Mouse (Mus musculus) forebrain, embryonic 12.5 days (tissue): Measurements from ENCODE around the gene Gm36245. TPM values are rescaled to one million over a fixed set of nuclear protein-coding genes. Genes with fewer than 3 reads are reported as not detected.

Source experiments
- ATAC-seq: fragments of 200-750 bp; cut with Nextera tagmentation; 2 replicates; pipeline ENCODE4 v1.8.0; 2017; ENCODE audit warnings: moderate TSS enrichment; ENCODE audit not compliant: low FRiP score
- H3K27ac ChIP-seq: fragments of 300-500 bp; sonication (generic); 2 replicates; pipeline ENCODE4 v1.5.1; 2016; ENCODE audit warnings: mild to moderate bottlenecking
- H3K27me3 ChIP-seq: fragments of 300-500 bp; sonication (generic); 2 replicates; pipeline ENCODE4 v1.6.1; 2016; ENCODE audit warnings: mild to moderate bottlenecking
- H3K36me3 ChIP-seq: fragments of 300-500 bp; sonication (generic); replicated peaks from 2 replicates; pipeline ENCODE4 v1.6.1; 2016; ENCODE audit warnings: mild to moderate bottlenecking
- H3K4me1 ChIP-seq: fragments of 300-500 bp; sonication (generic); 2 replicates; pipeline ENCODE4 v1.6.1; 2016
- H3K4me2 ChIP-seq: fragments of 300-500 bp; sonication (generic); 2 replicates; pipeline ENCODE4 v1.6.1; 2016; ENCODE audit warnings: mild to moderate bottlenecking, moderate library complexity
- H3K4me3 ChIP-seq: fragments of 300-500 bp; sonication (generic); replicated peaks from 2 replicates; pipeline ENCODE4 v1.5.1; 2016; ENCODE audit warnings: mild to moderate bottlenecking
- H3K9ac ChIP-seq: fragments of 300-500 bp; sonication (generic); 2 replicates; pipeline ENCODE4 v1.6.1; 2016; ENCODE audit warnings: mild to moderate bottlenecking
- H3K9me3 ChIP-seq: fragments of 300-500 bp; sonication (generic); 2 replicates; pipeline ENCODE4 v1.6.1; 2016
- WGBS: fragments of 180-500 bp; shearing (Covaris S2); methylation state at CpG from one replicate; pipeline ENCODE4 v1.1.7; 2016; 5-methylcytosine and 5-hydroxymethylcytosine counted together
- polyA plus RNA-seq: library from polyadenylated mRNA; unstranded; fragments of >200 nt; fragmentation: Nextera tagmentation; extraction: Ambion mirVana; gene quantifications from 2 replicates; pipeline ENCODE4 v1.2.1, GENCODE M21; 2016

The Gm36245 gene
- polyA plus RNA-seq = not detected in 2 replicates

DNA sequence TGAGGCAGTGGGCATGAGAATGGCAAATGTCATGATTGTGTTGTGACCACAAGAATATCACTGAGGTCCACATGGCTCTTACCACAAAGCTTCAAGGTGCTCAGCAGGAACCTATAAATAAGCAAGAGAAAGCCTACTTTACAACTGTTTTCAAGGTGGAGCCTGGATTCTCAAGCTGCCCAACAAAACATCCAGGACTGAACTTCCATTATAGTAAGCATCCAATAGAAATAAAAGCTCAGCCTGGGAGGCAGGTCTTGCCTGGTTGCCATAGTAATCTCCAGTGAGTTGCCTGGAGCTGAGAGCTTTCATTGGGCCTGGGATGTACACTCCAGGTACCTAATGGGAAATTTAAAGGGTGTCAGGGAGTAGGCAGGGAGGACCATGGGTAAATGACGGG lies at the start of gene Gm36245:
Gene Gm36245, plus strand, starts transcription at position 301 of the 400 bp plus-strand sequence.
- Histone ChIP-seq H3K4me3 (no peak within 1 kb of the TSS), H3K27ac (no peak within 1 kb of the TSS), H3K27me3 (no peaks in the 10 kb centered on the region), H3K9ac (no peak within 1 kb of the TSS), H3K4me1 (no peaks in the 10 kb centered on the region), H3K4me2 (no peak within 1 kb of the TSS), H3K36me3 (no peaks in the 10 kb centered on the region), H3K9me3 (no peaks in the 10 kb centered on the region)
- WGBS = 86% methylated on average over 1 of the region's 1 CpGs
- ATAC-seq = no peak

DNA sequence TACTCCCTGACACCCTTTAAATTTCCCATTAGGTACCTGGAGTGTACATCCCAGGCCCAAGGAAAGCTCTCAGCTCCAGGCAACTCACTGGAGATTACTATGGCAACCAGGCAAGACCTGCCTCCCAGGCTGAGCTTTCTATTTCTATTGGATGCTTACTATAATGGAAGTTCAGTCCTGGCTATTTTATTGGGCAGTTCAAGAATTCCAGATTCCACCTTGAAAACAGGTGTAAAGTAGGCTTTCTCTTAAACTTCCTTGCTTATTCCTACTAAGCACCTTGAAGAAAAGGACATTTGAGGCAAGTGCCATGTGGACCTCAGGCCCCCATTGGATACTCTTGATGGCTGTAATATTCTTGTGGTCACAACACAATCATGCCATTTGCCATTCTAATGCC lies 37.3 kb upstream of the Gm36245 start, which contains the start of gene 1700025B11Rik:
Gene 1700025B11Rik, minus strand, starts transcription at position 101 of the 400 bp plus-strand sequence.
- no peaks in the 10 kb centered on the region for H3K36me3 ChIP-seq
- H3K27ac ChIP-seq = no peak within 1 kb of the TSS
- no peak within 1 kb of the TSS for H3K4me2 ChIP-seq
- H3K9me3 ChIP-seq = no peaks in the 10 kb centered on the region
- H3K9ac ChIP-seq = no peak within 1 kb of the TSS
- no peak within 1 kb of the TSS for H3K4me3 ChIP-seq
- no peak for ATAC-seq
- no peaks in the 10 kb centered on the region for H3K4me1 ChIP-seq
- no peaks in the 10 kb centered on the region for H3K27me3 ChIP-seq

DNA sequence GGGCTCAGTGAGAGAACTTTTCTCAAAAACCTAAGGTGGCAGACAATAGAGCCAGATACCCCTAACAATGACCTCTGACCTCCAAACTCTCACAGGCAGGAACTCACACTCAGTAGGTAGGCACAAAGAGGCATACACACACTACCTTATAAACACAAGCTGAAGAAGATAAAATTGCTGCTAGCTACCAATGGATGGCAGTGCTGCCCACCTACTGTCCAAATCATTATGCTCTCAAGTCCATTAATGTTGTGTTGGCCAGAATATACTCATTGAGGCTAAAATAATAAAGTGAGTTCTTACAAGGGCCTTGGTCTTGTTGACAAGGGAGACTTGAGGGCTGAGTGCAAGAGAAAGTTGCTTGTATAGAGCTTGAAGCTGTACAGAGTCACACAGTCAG lies 35.8 kb upstream of the Gm36245 start:
- H3K27ac ChIP-seq = no peak overlapping the region
- no peaks in the 10 kb centered on the region for H3K36me3 ChIP-seq
- H3K4me1 ChIP-seq = no peaks in the 10 kb centered on the region
- H3K4me3 ChIP-seq = no peak overlapping the region
- no peak overlapping the region for H3K9ac ChIP-seq
- no peaks in the 10 kb centered on the region for H3K27me3 ChIP-seq
- no peaks in the 10 kb centered on the region for H3K9me3 ChIP-seq
- ATAC-seq = no peak
- no peak overlapping the region for H3K4me2 ChIP-seq

DNA sequence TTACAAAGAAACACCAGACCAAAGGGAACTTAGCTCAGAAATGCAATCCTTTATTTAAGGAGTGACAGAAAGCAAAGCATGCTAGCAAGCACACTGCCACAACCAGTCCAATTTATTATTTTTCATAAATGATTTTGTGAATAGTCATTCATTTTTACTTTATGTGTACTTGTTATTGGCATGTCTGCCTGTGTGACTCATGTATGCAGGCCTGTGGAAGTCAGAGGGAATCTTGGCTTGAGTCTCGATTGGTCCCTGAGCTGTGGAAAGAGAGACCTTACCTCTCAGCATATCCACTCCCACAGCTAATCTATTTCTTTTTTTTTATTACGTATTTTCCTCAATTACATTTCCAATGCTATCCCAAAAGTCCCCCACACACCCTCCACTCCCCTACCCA lies 20.3 kb upstream of the Gm36245 start:
- no peaks in the 10 kb centered on the region for H3K27me3 ChIP-seq
- no peak overlapping the region for H3K4me2 ChIP-seq
- no peak overlapping the region for H3K27ac ChIP-seq
- no peak overlapping the region for H3K9ac ChIP-seq
- H3K4me3 ChIP-seq = no peak overlapping the region
- H3K36me3 ChIP-seq = no peaks in the 10 kb centered on the region
- no peaks in the 10 kb centered on the region for H3K9me3 ChIP-seq
- whole genome bisulfite sequencing = 80% methylated on average over 2 of the region's 2 CpGs
- ATAC-seq = no peak
- H3K4me1 ChIP-seq = no peaks in the 10 kb centered on the region; the same call in 1 of the 2 replicates

DNA sequence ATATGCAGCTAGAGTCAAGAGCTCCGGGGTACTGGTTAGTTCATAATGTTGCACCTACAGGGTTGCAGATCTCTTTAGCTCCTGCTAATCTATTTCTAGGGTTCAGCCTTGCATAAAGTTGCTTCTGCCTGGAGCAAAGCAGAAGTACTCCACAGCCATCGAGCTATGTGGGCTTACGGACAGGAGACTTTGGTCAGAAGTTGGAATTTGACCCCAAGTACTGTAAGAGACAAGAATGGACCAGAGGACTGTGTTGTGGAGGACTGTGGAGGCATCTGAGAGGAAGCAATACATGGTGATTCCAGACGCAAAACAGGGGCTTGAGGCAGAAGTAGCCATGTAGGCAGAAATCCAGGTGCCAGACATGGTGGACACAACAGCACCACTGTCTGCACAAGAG lies 19.7 kb upstream of the Gm36245 start:
- H3K4me1 ChIP-seq = no peaks in the 10 kb centered on the region; the same call in 1 of the 2 replicates
- H3K9ac ChIP-seq = no peak overlapping the region
- ATAC-seq = no peak
- H3K4me3 ChIP-seq = no peak overlapping the region
- H3K27ac ChIP-seq = no peak overlapping the region
- no peaks in the 10 kb centered on the region for H3K27me3 ChIP-seq
- H3K9me3 ChIP-seq = no peaks in the 10 kb centered on the region
- WGBS = 89% methylated on average over 4 of the region's 4 CpGs
- no peak overlapping the region for H3K4me2 ChIP-seq
- no peaks in the 10 kb centered on the region for H3K36me3 ChIP-seq

DNA sequence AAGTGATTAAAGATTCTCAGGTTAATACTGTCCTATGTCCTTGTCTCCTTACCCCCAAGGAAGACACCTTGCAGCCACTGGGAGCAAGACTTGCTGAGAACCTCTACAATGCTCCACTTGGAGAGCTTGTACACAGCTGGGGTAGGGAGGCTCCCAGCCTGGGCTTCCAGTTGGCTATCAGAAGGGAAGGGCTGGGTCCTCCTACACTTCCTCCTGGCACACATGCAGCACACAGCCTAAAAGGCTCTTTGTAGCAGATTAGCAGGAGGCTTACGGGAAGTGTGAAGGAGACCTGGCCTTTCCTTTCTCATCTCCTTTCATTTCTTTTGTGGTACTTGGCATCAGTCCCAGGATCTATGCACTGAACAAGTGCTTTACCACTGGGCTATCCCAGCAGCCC lies 17.4 kb upstream of the Gm36245 start:
- no peak for ATAC-seq
- Histone ChIP-seq H3K9me3 (no peaks in the 10 kb centered on the region), H3K4me3 (no peak overlapping the region), H3K27ac (no peak overlapping the region), H3K4me2 (no peak overlapping the region), H3K27me3 (no peaks in the 10 kb centered on the region), H3K9ac (no peak overlapping the region), H3K36me3 (no peaks in the 10 kb centered on the region), H3K4me1 (no peaks in the 10 kb centered on the region; the same call in 1 of the 2 replicates)
- WGBS = 41% methylated on average over 1 of the region's 1 CpGs

DNA sequence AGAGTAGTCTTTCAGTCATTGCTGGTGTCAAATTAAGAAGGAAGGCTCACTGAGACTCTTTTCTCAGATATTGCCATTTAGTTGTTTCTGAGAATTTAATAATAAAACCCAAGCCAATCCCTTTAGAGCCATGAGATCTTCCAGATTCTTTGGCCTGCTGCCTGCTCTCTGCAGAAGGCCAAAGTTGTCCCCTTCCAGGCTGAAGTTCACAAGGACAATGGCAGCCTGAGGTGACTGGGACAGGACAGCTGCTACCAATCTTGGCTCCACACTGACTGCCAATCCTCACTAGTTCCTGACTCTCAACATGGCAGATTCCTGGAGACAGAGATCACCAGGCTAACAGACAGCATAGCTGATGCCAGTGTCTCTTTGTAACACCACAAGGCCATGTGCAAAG lies 12.0 kb upstream of the Gm36245 start:
- no peaks in the 10 kb centered on the region for H3K36me3 ChIP-seq
- H3K9ac ChIP-seq = no peak overlapping the region
- H3K27ac ChIP-seq = no peak overlapping the region
- H3K9me3 ChIP-seq = no peaks in the 10 kb centered on the region
- no peaks in the 10 kb centered on the region for H3K4me1 ChIP-seq
- ATAC-seq = no peak
- H3K4me2 ChIP-seq = no peak overlapping the region
- no peaks in the 10 kb centered on the region for H3K27me3 ChIP-seq
- H3K4me3 ChIP-seq = no peak overlapping the region

DNA sequence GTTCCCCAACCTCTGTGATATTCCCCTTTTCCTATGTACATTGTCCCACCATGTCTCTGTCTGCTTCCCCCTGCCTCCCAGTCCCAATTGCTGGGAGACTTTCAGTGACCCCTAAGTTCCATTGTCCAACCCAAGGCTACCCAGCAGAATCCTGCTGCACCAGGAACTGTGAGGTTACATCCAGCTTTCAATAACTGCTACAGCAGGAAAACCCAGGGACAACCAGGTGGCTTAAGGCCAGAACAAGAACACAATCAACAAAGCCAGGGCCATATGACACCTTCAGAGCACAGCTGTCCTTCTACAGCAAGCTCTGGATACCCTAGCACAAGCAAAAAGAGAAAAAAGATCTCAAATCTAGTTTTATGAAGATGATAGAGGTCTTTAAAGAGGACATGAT lies 10.1 kb upstream of the Gm36245 start:
- H3K4me1 ChIP-seq = no peaks in the 10 kb centered on the region
- ATAC-seq = no peak
- H3K9me3 ChIP-seq = no peaks in the 10 kb centered on the region
- no peak overlapping the region for H3K9ac ChIP-seq
- H3K4me2 ChIP-seq = no peak overlapping the region
- no peak overlapping the region for H3K27ac ChIP-seq
- H3K4me3 ChIP-seq = no peak overlapping the region
- no peaks in the 10 kb centered on the region for H3K27me3 ChIP-seq
- no peaks in the 10 kb centered on the region for H3K36me3 ChIP-seq

DNA sequence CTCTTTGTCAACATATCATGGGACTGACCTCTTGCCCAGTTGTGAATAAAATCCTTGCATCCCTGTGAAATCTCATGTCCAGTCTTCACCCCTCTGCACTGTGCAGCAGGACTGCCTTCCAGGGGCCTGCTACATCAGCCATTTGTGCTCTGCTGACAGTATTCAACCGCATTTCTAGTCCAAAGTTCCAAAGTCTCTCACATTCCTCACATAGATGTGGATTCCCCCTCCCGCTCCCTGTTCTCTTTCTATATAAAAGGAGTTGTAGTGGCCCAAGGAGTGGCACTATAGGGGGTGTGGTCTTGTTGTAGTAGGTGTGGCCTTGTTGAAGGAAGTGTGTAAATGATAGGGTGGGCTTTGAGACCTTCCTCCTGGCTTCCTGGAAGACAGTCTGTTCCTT lies 8.2 kb upstream of the Gm36245 start:
- Histone ChIP-seq H3K27ac (no peak overlapping the region), H3K27me3 (no peaks in the 10 kb centered on the region), H3K36me3 (no peaks in the 10 kb centered on the region), H3K9me3 (no peaks in the 10 kb centered on the region), H3K4me2 (no peak overlapping the region), H3K4me3 (no peak overlapping the region), H3K4me1 (no peaks in the 10 kb centered on the region), H3K9ac (no peak overlapping the region)
- no peak for ATAC-seq
- 70% methylated on average over 2 of the region's 2 CpGs for WGBS

DNA sequence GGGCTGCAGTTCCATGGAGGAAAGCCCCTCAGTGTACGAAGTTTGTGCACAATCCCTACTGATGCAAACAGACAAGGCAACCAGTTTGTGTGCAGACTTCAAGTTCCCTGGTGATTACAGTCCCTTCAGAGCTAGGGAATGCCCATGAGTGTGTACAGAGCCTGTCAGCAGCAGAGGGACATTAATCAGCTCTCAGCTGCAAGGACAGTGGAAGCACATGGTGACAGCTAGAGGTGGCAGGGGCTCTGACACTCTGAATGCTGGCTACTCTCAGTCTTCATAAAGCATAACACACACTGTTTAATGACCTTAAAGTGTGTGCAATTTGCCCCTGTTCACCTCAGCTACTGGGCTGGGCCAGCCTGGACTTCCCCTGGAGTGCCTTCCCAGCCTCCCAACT lies 5.5 kb upstream of the Gm36245 start:
- Histone ChIP-seq H3K9ac (no peak overlapping the region), H3K27ac (no peak overlapping the region), H3K27me3 (no peaks in the 10 kb centered on the region), H3K9me3 (no peaks in the 10 kb centered on the region), H3K4me2 (no peak overlapping the region), H3K36me3 (no peaks in the 10 kb centered on the region), H3K4me3 (no peak overlapping the region), H3K4me1 (no peaks in the 10 kb centered on the region)
- no peak for ATAC-seq
- 88% methylated on average over 1 of the region's 1 CpGs for WGBS

DNA sequence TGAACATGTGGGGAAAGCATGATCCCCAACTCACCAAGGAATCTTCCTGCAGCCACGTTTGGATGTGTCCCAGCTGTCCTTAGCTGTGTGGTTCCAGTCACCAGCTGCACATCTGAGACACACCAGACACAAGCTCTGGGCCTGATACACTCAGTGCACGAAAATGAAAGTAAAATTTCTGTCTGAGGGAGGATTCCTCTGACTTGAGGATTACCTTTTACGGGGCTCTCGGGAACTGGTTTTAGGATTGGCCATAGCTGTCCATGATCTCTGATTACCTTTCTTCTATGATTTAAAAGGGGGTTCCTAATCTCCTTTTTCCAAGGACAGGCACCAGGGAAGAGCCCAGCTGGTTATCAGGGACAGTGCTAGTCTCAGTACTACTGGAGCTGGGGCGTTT lies 3.1 kb upstream of the Gm36245 start, which contains the start of gene Apol10b:
Gene Apol10b, minus strand, starts transcription at position 165 of the 400 bp plus-strand sequence.
- Histone ChIP-seq H3K4me1 (no peaks in the 10 kb centered on the region), H3K9ac (no peak within 1 kb of the TSS), H3K9me3 (no peaks in the 10 kb centered on the region), H3K27me3 (no peaks in the 10 kb centered on the region), H3K4me3 (no peak within 1 kb of the TSS), H3K27ac (no peak within 1 kb of the TSS), H3K4me2 (no peak within 1 kb of the TSS), H3K36me3 (no peaks in the 10 kb centered on the region)
- ATAC-seq = no peak
- 67% methylated on average over 5 of the region's 5 CpGs for WGBS

DNA sequence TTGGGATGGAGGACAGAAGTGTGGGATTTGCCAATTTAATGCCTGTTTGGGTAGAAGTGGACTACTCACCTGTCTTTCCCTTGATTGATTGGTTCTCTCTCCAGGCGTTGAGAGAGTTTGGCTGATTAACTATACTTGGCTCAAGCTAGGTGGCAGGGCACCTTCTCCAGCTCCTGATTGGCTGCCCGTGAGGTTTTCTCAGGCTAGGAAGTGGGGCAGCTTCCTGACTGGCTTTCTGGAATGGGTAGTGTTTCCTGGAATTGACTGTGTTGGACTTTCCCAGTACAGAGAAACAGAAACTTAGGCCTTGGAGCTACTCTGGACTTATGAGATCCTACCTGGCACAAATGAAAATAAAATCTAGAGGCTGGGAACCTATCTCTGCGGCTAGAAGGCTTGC lies 629 bp upstream of the Gm36245 start:
- no peak for ATAC-seq
- Histone ChIP-seq H3K4me1 (no peaks in the 10 kb centered on the region), H3K27ac (no peak overlapping the region), H3K9ac (no peak overlapping the region), H3K4me2 (no peak overlapping the region), H3K4me3 (no peak overlapping the region), H3K36me3 (no peaks in the 10 kb centered on the region), H3K9me3 (no peaks in the 10 kb centered on the region), H3K27me3 (no peaks in the 10 kb centered on the region)
- 86% methylated on average over 3 of the region's 3 CpGs for WGBS

DNA sequence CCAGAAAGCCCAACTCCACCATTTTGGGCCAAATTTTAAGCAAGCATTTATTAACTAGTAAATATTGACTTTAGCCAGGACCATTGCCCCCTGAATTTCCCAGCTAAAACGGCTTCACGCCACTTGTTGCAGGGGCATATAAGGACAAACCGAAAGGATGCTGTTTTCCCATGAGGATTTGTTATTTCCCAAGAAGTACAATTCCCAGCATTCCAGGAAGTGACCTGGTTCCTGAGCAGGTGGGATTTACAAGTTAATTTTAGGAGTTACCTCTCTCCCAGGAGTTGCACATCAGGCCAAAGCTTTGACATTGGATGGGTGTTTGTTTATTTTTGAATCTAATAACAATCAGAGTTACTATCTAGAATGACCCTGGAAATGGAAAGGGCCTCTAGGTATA lies 7.0 kb downstream of the Gm36245 start:
- no peak for ATAC-seq

DNA sequence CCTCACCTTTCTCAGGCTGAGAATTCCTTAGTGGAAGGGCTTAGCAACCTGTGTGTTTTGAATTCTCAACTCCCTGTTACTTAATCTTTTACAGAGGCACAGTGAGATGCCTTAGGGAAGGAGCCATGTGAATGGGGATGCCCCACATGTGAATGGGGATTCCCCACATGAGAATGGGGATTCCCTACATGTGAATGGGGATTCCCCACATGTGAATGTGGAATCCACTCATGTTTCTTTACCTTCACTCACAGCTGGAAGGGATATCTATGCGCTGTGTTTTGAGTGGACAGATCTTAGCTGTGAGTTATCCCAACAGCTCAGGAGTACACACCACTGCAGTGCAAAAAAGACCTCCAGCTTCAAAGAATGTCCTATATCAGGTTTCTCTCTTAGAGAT lies 25.7 kb downstream of the Gm36245 start:
- Histone ChIP-seq H3K36me3 (no peaks in the 10 kb centered on the region), H3K9me3 (no peaks in the 10 kb centered on the region), H3K9ac (no peak overlapping the region), H3K4me1 (no peaks in the 10 kb centered on the region), H3K27ac (no peak overlapping the region), H3K4me3 (no peak overlapping the region), H3K27me3 (no peaks in the 10 kb centered on the region), H3K4me2 (no peak overlapping the region)
- WGBS = 77% methylated on average over 1 of the region's 1 CpGs
- no peak for ATAC-seq

More for the DNA sequence above, 7.0 kb downstream of the Gm36245 start:
- Histone ChIP-seq H3K27me3 (no peaks in the 10 kb centered on the region), H3K4me3 (no peak overlapping the region), H3K4me1 (no peaks in the 10 kb centered on the region), H3K9ac (no peak overlapping the region), H3K36me3 (no peaks in the 10 kb centered on the region), H3K4me2 (no peak overlapping the region), H3K27ac (no peak overlapping the region), H3K9me3 (no peaks in the 10 kb centered on the region)
- 94% methylated on average over 3 of the region's 3 CpGs for WGBS
